Mouse (Mus musculus) cerebellum, adult 9-10 months (tissue): Measurements from ENCODE around the gene Trim47.
"Not testable (repeated sequence)": the region's sequence is repeated elsewhere in the genome, so short reads cannot be mapped to it uniquely, and the experiment has no call there.

ENCODE experiments used
- DNase-seq: peaks from one replicate; pipeline ENCODE4 v3.0.0; 2022

Trim47 gene

GRCm38 (mm10) chr11:116106963-116107776, 19.8 kb downstream of the Trim47 start:
- DNase-seq, result no peak

- DNase-seq, result no peak
These were observed 20.7 kb downstream of the Trim47 start for GRCm38 (mm10) chr11:116106154-116106962.

- no peak for DNase-seq
These were observed 21.9 kb downstream of the Trim47 start for GRCm38 (mm10) chr11:116105065-116105464.

DNA sequence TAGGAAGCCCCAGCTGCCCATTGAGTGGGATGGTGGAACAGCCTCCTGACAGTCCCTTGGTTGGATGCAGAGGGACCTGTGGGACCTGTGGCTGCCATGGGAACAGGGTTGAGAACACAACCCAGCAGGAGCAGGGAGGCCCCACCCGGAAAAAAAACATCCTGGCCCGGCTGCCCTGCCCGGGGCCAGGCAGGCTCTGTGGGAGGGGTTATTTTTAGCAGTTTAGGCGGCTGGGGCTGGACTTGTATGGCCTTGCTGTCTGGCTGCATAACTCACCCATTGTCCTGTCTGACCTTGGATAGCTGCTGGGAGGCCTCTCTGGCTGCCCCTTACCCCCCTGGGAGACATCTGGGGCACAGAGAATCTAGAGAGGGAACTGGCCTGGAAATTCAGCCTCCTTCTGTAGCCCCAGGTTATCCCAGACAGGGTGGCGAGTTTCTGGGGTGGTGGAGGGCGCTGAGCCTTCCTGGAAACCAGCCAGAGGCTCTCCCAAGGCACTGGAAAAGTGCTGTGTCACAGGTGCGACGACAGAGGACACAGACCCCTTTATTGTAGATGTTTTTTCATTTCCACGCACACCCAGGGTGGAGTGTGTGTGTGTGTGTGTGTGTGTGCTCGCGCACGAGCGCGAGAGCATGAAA, 22.9 kb downstream of the Trim47 start:
- DNase-seq, result no peak

- DNase-seq, result no peak
These were observed 23.4 kb downstream of the Trim47 start for GRCm38 (mm10) chr11:116103572-116103971.

DNA sequence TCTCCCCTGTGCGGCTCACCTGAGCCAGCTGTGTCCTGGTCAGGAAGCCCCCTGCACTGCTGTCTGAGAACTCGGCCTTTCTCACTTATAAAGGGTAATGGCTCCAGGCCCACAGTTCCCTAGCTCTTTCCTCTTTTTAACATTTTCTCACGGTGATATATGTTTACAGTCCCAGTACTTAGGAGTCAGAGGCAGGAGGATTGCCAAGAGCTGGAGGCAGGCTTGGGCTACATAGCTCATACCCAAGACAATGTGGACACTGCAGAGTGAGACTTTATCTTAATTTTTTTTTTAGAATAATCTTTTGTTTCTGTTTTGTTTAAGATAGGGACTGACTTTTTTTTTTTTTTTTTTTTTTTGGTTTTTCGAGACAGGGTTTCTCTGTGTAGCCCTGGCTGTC, 24.5 kb downstream of the Trim47 start:
- DNase-seq, result no peak

DNA sequence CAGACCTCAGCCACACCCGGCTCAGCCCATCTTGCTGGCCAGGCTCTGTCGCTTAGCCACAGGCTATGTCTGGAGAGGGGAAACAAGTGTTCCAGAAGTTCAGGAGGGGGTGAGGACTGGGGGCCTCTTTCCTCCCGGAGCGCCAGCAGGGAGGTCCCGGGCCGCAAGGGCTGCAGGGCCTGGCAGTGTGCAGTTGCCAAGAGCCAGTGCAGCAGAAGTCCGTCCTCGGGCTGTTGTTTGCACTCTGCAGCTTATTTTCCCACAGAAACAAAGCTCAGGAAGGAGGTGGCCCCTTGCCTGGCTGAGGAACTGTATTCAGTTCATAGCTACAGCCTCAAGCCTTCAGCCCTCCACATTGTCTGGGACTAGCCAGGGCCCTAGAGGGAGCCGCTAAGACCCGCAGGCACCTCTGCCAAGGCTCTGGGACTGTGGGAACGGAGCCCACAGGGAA, 25.1 kb downstream of the Trim47 start:
- no peak for DNase-seq

- no peak for DNase-seq
These were observed 26.2 kb downstream of the Trim47 start for GRCm38 (mm10) chr11:116100839-116101238.

DNA sequence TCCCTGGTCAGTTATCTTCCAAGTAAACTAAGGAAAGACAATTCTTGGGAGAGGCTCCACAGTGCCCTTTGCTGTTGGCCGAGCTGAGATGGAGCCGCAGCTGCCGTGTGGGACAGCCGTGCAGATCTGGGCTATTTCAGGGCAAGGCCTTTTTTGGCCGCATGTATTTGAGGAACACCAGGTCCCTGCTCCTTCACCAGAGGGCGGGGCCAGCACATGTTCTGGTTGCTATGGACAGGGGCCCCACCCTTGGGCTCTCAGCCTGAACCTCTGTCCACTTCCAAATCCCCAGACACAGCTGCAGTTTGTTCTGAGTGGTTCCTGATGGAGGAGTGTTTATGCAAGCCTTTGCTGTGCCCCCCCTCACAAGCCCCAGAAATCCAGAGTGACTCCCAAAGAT, 26.6 kb downstream of the Trim47 start:
- no peak for DNase-seq

DNA sequence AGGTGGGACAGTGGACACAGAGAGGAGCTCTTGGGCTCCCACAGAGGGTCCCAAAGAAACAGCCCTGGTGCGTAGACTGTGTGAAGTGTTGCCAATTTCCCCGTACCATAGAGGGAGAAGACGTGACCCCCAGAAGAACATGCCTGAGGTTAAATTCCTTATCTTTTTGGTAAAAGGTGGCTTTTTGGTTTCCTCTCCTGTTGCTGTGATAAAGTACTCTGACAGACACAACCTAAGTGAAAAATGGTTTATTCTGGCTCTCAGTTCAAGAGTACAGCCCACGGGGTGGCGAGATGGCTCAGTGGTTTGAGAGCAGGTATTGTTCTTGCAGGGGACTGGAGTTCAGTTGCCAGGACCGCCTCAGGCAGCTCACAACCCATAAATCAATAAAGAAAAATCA, 27.5 kb downstream of the Trim47 start:
- no peak for DNase-seq

- DNase-seq, result no peak
These were observed 28.1 kb downstream of the Trim47 start for GRCm38 (mm10) chr11:116098711-116099460.

GRCm38 (mm10) chr11:116096213-116097108, 30.5 kb downstream of the Trim47 start:
- DNase-seq, result no peak

- no peak for DNase-seq
These were observed 31.4 kb downstream of the Trim47 start for GRCm38 (mm10) chr11:116095573-116095972.

DNA sequence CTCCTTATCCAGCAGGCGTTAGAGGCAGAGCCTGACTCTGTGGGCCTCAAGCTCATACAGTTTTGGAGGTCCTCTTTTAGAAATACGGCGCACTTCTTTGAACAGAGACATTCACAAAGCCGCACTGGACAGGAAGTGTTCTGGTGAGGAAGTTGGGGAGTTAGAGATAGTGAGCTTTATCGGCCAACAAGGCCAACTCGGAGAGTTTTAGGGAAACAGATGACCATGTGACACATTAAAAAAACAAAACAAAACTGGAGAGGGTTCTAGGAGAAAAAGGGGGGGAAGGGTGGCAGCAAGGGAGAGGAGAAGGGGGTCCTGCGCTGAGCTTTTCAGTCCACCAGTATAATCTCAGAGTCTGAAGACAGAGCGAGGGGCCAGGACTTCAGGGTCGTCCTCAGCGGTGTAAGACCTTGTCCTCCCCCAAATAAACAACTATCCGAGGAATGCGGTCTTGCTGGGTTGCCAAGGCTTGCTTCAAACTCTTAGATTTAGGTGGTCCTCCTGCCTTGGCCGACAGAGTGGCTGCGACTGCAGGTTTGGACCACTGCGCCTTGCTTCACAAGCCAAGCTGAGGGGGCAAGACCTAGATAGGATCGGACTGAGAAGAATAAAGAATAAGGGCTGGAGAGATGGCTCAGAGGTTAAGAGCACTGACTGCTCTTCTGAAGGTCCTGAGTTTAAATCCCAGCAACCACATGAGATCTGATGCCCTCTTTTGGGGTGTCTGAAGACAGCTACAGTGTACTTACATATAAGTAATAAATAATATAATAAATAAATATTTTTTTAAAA, 33.0 kb downstream of the Trim47 start:
- DNase-seq, result no peak

DNA sequence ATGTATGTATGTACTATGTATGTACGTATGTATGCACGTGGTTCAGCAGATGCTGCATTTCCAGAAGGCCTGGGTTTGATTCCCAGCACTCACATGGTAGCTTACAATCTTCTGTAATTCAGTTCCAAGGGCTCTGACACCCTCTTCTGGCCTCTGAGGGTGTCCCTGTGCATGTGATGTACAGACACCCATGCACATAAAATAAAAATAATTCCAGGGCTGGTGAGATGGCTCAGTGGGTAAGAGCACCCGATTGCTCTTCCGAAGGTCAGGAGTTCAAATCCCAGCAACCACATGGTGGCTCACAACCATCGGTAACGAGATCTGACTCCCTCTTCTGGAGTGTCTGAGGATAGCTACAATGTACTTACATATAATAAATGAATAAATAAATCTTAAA, 34.1 kb downstream of the Trim47 start:
- DNase-seq, result not testable (repeated sequence)

DNA sequence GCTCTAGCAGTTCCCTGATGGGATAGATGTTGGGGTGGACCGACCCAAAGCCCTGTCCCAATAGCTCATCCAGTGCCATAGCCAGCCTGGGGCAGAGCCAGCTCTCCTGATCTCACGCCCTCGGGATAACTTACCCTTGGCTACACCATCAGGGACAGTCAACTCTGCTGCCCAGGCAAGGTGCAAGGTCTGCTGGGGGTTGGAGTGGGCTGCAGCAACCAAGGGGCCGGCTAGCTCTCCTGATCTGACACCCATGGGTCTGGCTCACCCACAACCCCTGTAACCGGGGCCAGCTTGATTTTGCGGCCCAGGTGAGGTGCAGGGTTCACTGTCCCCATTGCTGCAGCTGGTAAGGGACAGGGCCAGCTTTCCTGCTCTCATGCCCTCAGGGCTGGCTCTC, 35.4 kb downstream of the Trim47 start:
- DNase-seq, result no peak

DNA sequence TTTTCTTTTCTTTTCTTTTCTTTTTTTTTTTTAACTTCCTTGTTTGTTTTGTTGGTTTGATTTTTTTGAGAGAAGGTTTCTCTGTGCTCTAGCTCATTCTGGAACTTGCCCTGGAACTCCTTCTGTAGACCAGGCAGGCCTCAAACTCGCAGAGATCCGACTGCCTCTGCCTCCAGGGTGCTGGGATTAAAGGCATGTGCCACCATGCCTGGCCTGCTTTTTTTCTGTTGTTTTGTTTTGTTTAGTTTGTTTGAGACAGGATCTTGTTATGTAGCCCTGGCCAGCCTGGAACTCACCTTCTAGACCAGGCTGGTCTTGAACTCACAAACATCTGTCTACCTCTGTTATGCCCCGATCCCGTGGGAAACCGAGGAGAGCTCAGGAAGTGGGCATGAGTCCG, 37.5 kb downstream of the Trim47 start:
- DNase-seq, result no peak

DNA sequence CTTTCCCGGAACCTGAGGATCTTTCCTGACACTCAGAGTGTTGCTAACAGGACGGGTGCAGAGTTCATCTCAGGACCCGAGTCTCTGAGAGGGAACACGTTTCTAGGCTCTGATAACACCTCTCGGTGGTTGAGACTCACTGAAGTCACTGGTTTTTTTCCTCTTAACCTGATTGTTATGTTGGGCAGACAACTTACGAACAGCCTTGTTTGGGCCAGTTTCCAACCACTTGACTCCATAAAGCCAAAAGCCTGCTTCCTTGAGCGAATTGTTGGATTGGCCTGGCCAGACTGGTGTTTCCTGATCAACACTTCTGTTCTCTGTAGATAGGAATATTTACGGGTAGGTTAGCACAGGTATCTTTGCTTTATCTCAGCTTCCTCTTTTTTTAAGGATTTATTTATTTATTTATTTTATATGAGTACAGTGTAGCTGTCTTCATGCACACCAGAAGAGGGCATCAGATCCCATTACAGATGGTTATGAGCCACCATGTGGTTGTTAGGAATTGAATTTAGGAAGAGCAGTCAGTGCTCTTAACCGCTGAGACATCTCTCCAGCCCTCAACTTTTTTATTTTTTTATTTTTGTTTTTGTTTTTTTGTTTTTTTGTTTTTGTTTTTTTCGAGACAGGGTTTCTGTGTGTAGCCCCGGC, 38.1 kb downstream of the Trim47 start:
- peak; percentile 56 for DNase-seq

DNA sequence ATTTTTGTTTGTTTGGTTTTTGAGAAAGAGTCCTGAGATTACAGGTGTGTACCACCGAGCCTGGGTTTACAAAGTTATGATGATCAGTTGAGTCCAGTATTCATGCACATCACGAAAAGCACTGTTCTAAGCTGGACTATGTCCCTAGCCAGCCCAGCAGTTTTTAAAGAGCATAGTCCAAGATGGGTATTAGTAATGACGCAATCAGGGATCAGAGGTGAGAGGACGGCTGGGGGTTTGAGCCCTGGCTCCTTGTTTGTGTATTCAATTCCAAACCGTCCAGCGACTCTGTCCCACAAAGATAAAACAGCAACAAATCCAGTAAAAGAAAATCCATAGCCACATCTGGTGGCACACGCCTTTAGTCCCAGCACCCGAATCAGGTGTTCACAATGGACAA, 38.8 kb downstream of the Trim47 start:
- peak; percentile 39 for DNase-seq
